Comparison of ENCODE assay signal across 17 mouse cellular contexts in genomic region chr7:101499701-101500100, GRCm38 (mm10).
DNase-seq lines count a peak whose midpoint lies in the region; ATAC-seq and TF ChIP-seq lines count a peak whose summit lies in the region.
"Had no signal": no experiment of that assay in that cellular context is flagged by ENCODE, and none has a peak within 500 bp of the region (broad histone marks: within the 10 kb centered on the region; RNA-seq: fewer than 3 reads in every experiment).

No protein-coding gene starts in this region.

- H3K4me2 ChIP-seq in liver, postnatal 0 days (ENCODE audit: low read depth, low read length): peak overlapping the region; percentile 24
- no peak overlapping the region for H3K4me2 ChIP-seq in liver, embryonic 12.5 days
- H3K4me2 ChIP-seq: forebrain, embryonic 13.5 days; heart, embryonic 11.5 days; heart, embryonic 15.5 days; hindbrain, embryonic 14.5 days had no signal

- H3K27me3 ChIP-seq in liver, postnatal 0 days (ENCODE audit: insufficient read depth, low read length): peaks cover 5% of the 10 kb centered on the region; the same call in 1 of the 2 replicates
- peaks cover 49% of the 10 kb centered on the region for H3K27me3 ChIP-seq in liver, embryonic 12.5 days (replicated peaks)

- DNase-seq in liver, postnatal 0 days: no peak
- DNase-seq in B cell, adult 2 months: peak; percentile 17 to 19
- peak; percentile 55 for DNase-seq in thymus, postnatal 0 days (ENCODE audit: low spot score)
- peak; percentile 42 for DNase-seq in thymus, postnatal 4 days
- DNase-seq in layer of hippocampus, adult 9-11 months: no peak
- no peak for DNase-seq in kidney, postnatal 25 days
- DNase-seq: cerebellum, adult 18-20 months; cerebellum, adult 9-11 months; forebrain, postnatal 0 days; heart, adult 18-20 months; heart, postnatal 14 days had no signal

- H3K9ac ChIP-seq in liver, postnatal 0 days (replicated peaks): no peak overlapping the region
- H3K9ac ChIP-seq in liver, embryonic 12.5 days: no peak overlapping the region
- H3K9ac ChIP-seq: forebrain, embryonic 13.5 days; forebrain, postnatal 0 days; heart, embryonic 15.5 days; hindbrain, embryonic 14.5 days had no signal

- H3K36me3 ChIP-seq in liver, postnatal 0 days (replicated peaks; ENCODE audit: insufficient read depth, low read length): no peaks in the 10 kb centered on the region
- no peaks in the 10 kb centered on the region for H3K36me3 ChIP-seq in liver, embryonic 12.5 days
- H3K36me3 ChIP-seq: embryonic facial prominence, embryonic 10.5 days; heart, embryonic 15.5 days had no signal

- H3K27ac ChIP-seq in liver, postnatal 0 days (ENCODE audit: low read depth): no peak overlapping the region
- no peak overlapping the region for H3K27ac ChIP-seq in liver, embryonic 12.5 days
- H3K27ac ChIP-seq: forebrain, embryonic 13.5 days; heart, embryonic 15.5 days; hindbrain, embryonic 14.5 days had no signal

- WGBS in liver, postnatal 0 days (ENCODE audit: insufficient replicate concordance): 62% methylated on average over 9 of the region's 9 CpGs
- WGBS in liver, embryonic 12.5 days (ENCODE audit: insufficient replicate concordance): 62% methylated on average over 9 of the region's 9 CpGs

- H3K4me1 ChIP-seq in liver, postnatal 0 days (ENCODE audit: insufficient read depth): peaks cover 7% of the 10 kb centered on the region; the same call in 1 of the 2 replicates
- peaks cover 13% of the 10 kb centered on the region for H3K4me1 ChIP-seq in liver, embryonic 12.5 days

- no peak for TF ChIP-seq EP300 in liver, postnatal 0 days (IDR thresholded peaks at IDR 0.05; ENCODE audit: low read depth)

- ATAC-seq in liver, postnatal 0 days: no peak
- no peak for ATAC-seq in liver, embryonic 12.5 days
- ATAC-seq: forebrain, embryonic 13.5 days had no signal

- H3K4me3 ChIP-seq in liver, postnatal 0 days (ENCODE audit: low read depth, low read length): no peak overlapping the region
- H3K4me3 ChIP-seq in liver, embryonic 12.5 days: no peak overlapping the region
- H3K4me3 ChIP-seq: embryonic facial prominence, embryonic 10.5 days; forebrain, embryonic 13.5 days; heart, embryonic 15.5 days had no signal

- TF ChIP-seq CTCF in liver, postnatal 0 days (IDR thresholded peaks at IDR 0.05; ENCODE audit: low read depth): no peak

- H3K9me3 ChIP-seq in liver, postnatal 0 days (ENCODE audit: low read length): no peaks in the 10 kb centered on the region
- no peaks in the 10 kb centered on the region for H3K9me3 ChIP-seq in liver, embryonic 12.5 days (replicated peaks)
- H3K9me3 ChIP-seq: forebrain, embryonic 13.5 days; heart, embryonic 15.5 days had no signal

Comparison
In these comparisons a context has a peak if more than half of its experiments do, and no peak if none do; other contexts are left out.
1. DNase-seq: peak in B cell, adult 2 months (2 of 2), thymus, postnatal 0 days (single experiment) and thymus, postnatal 4 days (single experiment); none in liver, postnatal 0 days (single experiment), layer of hippocampus, adult 9-11 months (single experiment) and kidney, postnatal 25 days (0 of 2).